Mouse (Mus musculus): Measurements from ENCODE around the gene Polr2g.

DNA sequence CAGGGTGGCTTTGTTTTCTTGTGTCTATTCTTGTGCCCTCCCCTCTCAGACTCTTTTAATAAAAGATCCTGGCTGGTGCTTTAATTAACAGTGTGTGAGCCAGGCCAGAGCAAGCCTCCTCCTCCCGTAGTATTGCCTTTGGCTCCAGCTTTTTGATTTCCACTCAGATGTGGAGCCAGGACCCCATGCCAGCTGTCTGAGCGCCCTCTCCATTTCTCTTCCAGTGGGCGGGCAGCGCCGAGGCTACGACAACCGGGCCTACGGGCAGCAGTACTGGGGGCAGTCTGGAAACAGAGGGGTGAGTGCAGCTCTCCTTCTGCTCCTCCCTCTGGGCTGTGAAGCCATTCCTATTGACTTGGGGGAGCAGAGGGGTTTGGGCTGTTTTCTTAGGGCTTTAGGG lies 32.3 kb upstream of the Polr2g start:
- no peak for TF ChIP-seq CTCF (IDR thresholded peaks at IDR 0.05; ENCODE audit: low read depth, low read length)
- no peak for TF ChIP-seq POLR2A (IDR thresholded peaks at IDR 0.05; ENCODE audit: extremely low read depth, insufficient read depth, low read length)
